Mouse (Mus musculus) heart, postnatal 25 days (tissue): Measurements from ENCODE around the gene Gm20388. TPM values are rescaled to one million over a fixed set of nuclear protein-coding genes. Genes with fewer than 3 reads are reported as not detected.

Experiments
- DNase-seq: peaks from one replicate; pipeline ENCODE4 v3.0.0; 2022; ENCODE audit warnings: low spot score
- intact Hi-C: fragments of 180-260 bp; cut with DNase I; formaldehyde crosslinking; loops from one replicate; pipeline ENCODE4 v1.15.1; 2025
- total RNA-seq, 2 experiments: library from RNA; stranded (reverse); gene quantifications; 2 replicates each; pipeline ENCODE4 v1.2.3; 2021

The Gm20388 gene
- total RNA-seq, 2 experiments from 2014 or later: 2.7 TPM; not detected in 1

DNA sequence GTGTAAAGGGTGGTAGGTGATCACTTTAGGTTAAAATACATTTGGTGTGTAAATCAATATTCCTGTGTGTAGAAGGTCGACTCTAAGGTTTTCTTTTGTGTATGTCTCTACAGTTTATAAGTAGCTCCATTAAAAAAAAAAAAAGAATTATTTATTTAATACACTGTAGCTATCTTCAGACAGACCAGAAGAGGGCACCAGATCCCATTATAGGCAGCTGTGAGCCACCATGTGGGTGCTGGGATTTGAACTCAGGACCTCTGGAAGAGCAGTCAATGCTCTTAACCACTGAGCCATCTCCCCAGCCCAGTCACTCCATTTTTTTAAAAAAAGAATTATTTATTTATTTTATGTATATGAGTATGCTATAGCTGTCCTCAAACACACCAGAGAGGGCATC, 3197.4 kb downstream of the Gm20388 start:
- intact Hi-C loops: loop anchor here (5.0 kb wide), 1 partner anchor 79 kb away; the partner anchor contains the start of gene Dpep1
- no peak for DNase-seq

- no peak for DNase-seq
- intact Hi-C loops: loop anchor here (5.0 kb wide), 1 partner anchor 78 kb away; the partner anchor contains the start of gene Dpep1
Observed at GRCm38 (mm10) chr8:123108953-123109352, 3198.3 kb downstream of the Gm20388 start.

DNA sequence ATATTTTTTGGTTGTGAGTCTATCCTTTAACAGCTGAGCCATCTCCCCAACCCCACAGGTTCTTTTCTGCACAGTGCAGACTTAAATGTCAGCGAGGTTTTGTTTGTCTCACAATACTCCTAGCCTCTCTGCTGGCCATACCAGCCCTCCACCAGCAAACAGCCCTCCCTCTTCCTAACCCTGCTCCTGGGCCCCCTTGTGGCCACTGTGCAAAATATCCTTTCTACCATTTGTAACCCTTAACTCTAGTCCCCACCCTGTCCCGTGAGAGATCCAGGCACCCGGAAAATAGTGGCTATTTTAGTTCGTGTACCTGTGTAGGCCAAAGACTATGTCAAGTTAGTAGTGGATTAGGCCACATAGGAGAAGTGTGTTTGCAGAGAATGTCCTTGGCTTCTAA, 3200.0 kb downstream of the Gm20388 start:
- intact Hi-C loops: loop anchor here (2.0 kb wide), 1 partner anchor 42 kb away; no protein-coding TSS in a partner anchor
- no peak for DNase-seq

DNA sequence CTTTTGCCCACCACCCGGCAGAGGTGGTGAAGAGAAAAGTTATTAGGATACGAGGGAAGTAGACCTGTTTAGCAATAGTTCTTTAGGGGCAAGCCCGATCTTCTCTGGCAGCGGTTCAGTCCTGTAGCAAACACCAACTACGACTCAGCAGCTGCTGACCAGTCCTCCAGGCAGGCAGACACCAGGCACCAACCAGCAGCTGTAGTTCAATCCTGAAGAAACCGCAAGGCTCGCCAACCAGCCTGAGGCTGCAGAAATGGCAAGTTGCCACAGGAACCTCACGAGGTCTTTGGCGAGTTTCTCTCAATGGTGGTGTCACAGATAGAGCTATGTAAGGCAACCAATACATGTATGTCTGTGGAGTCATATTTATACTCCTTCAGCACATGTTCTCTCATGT, 3202.3 kb downstream of the Gm20388 start:
- intact Hi-C loops: no loop called here

GRCm38 (mm10) chr8:123113908-123114469, 3203.3 kb downstream of the Gm20388 start:
- DNase-seq: no peak
- intact Hi-C loops: no loop called here

More for the DNA sequence above, 3202.3 kb downstream of the Gm20388 start:
- no peak for DNase-seq

GRCm38 (mm10) chr8:123114644-123115043, 3204.0 kb downstream of the Gm20388 start:
- no peak for DNase-seq
- intact Hi-C loops: no loop called here

- DNase-seq: no peak
- intact Hi-C loops: no loop called here
Observed at GRCm38 (mm10) chr8:123117127-123117731, 3206.6 kb downstream of the Gm20388 start, which contains the start of gene Cpne7. TSS of gene Cpne7 (plus strand) at chr8:123117374.

DNA sequence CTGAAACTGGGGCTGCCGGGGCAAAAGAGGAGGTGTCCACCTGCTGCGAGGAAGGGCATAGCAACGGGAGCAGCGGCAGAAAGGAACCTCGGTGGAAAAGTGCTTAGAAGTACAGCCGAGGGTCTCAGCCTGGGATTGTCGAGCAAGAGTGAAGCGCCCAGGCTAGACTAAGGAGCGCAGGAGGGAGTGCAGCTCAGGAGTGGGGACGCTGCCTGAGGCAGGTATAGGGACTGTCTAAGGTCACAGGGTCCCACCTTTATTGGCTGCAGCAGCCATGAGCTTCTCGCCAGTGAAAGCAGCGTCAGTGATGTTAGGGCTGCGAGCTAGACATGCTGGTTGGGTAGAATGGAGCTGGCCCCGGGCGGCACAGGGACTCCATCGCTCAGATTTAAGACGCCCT, 3207.1 kb downstream of the Gm20388 start:
- intact Hi-C loops: no loop called here
- DNase-seq: no peak

- intact Hi-C loops: no loop called here
- DNase-seq: no peak
Observed at GRCm38 (mm10) chr8:123122059-123122458, 3211.4 kb downstream of the Gm20388 start.

DNA sequence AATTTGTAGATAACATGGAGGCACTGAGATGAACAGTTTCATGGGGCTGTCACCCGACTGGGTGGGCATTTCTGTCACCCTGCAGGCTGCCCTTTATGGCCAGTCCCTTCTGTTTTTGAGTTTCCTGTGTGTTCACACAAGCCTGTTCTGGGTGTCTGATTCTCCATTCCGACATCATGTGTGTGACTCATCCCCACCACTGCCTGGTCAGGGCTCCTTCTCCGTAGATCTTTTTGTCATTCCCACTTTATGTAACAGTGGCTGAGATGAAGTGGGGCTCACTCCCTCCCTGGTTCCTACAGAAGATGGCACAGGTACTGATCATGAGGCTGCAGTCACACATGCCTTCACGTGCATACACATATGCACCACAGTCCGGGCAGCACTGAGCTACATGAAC, 3212.0 kb downstream of the Gm20388 start:
- intact Hi-C loops: no loop called here

GRCm38 (mm10) chr8:123126193-123126816, 3215.7 kb downstream of the Gm20388 start:
- intact Hi-C loops: no loop called here
- DNase-seq: no peak

More for the DNA sequence above, 3212.0 kb downstream of the Gm20388 start:
- no peak for DNase-seq

- DNase-seq: no peak
- intact Hi-C loops: no loop called here
Observed at GRCm38 (mm10) chr8:123131041-123131440, 3220.4 kb downstream of the Gm20388 start.

GRCm38 (mm10) chr8:123132953-123133352, 3222.3 kb downstream of the Gm20388 start:
- DNase-seq: no peak

GRCm38 (mm10) chr8:123134149-123134713, 3223.6 kb downstream of the Gm20388 start:
- no peak for DNase-seq

More at GRCm38 (mm10) chr8:123132953-123133352, 3222.3 kb downstream of the Gm20388 start:
- intact Hi-C loops: no loop called here

GRCm38 (mm10) chr8:123135406-123135805, 3224.8 kb downstream of the Gm20388 start:
- intact Hi-C loops: no loop called here
- no peak for DNase-seq

More at GRCm38 (mm10) chr8:123134149-123134713, 3223.6 kb downstream of the Gm20388 start:
- intact Hi-C loops: no loop called here

GRCm38 (mm10) chr8:123135806-123136205, 3225.2 kb downstream of the Gm20388 start:
- intact Hi-C loops: no loop called here
- DNase-seq: no peak

GRCm38 (mm10) chr8:123136287-123136686, 3225.6 kb downstream of the Gm20388 start:
- intact Hi-C loops: no loop called here
- DNase-seq: peak; percentile 43

- DNase-seq: no peak
- intact Hi-C loops: no loop called here
Observed at GRCm38 (mm10) chr8:123137645-123138077, 3227.0 kb downstream of the Gm20388 start.

- DNase-seq: no peak
- intact Hi-C loops: no loop called here
Observed at GRCm38 (mm10) chr8:123138741-123139140, 3228.1 kb downstream of the Gm20388 start.

DNA sequence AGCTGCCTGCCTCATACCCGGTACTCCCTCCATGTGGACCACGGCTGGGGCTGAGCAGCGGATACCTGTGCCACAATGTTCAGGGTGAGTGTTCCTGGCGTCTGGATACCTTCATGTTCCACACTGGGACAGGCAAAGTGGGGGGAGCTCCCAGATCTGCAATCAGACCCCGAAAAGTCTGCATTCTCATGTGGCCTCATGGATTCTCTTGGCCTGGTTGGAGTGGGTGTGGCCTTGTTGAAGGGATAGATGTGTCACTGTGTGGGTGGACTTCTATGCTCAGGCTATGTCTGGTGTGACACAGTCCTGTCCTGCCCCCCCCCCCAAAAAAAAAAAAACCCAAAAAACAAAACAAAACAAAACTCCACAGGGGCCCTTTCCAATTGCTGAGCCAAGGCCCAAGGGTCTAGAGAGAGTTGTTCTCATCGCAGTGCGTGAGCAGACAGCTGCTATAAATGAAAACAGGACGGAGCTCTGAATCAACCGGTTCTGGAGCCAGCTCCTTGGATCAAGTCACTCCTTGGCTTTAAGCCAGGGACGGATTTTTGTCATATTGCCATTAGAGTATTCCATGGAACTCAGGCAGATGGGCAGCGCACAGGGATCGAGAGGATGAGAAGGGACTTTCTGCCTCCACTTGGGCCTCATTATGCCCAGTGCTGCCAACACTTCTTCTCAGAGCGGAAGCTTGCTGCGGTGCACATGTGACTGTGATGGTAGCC, 3231.3 kb downstream of the Gm20388 start:
- intact Hi-C loops: no loop called here
- DNase-seq: peak; percentile 75
